In genomic region chr2:30286192-30287026, GRCm38 (mm10) we compare ENCODE assay signal across 7 mouse cellular contexts. TPM values are rescaled to one million over a fixed set of nuclear protein-coding genes. Genes with fewer than 3 reads are reported as not detected.
A peak's percentile ranks its signal among the peaks of the same experiment; 100 is the strongest.
DNase-seq lines count a peak whose midpoint lies in the region; ATAC-seq lines count a peak whose summit lies in the region.

Gene Dolk, minus strand, starts transcription at chr2:30286334.
Gene Nup188, plus strand, starts transcription at chr2:30286397.

- peak within 1 kb of the TSS; percentile 92 for H3K9ac ChIP-seq in intestine, embryonic 16.5 days (ENCODE audit: low read depth, low read length)
- peak within 1 kb of the TSS; percentile 92 for H3K9ac ChIP-seq in midbrain, embryonic 11.5 days (ENCODE audit: low read length)

- no peaks in the 10 kb centered on the region for H3K27me3 ChIP-seq in intestine, embryonic 16.5 days (replicated peaks; ENCODE audit: control insufficient read depth, insufficient read depth, low read length)
- H3K27me3 ChIP-seq in midbrain, embryonic 11.5 days (ENCODE audit: control insufficient read depth, insufficient read depth, low read length) = no peaks in the 10 kb centered on the region

- no peaks in the 10 kb centered on the region for H3K36me3 ChIP-seq in intestine, embryonic 16.5 days (ENCODE audit: control insufficient read depth, insufficient read depth, low read length)
- 0 out of 2 replicates have a peak, but pooled peaks cover 3% of the 10 kb centered on the region for H3K36me3 ChIP-seq in midbrain, embryonic 11.5 days (ENCODE audit: control insufficient read depth, insufficient read depth, low read length)

- peak; percentile 90 for ATAC-seq in intestine, embryonic 16.5 days
- peak; percentile 95 for ATAC-seq in midbrain, embryonic 11.5 days (ENCODE audit: low FRiP score)

- intact Hi-C loops in left cerebral cortex, postnatal 36 days (cut with DNase I) = no loop called here

- peaks cover 18% of the 10 kb centered on the region for H3K4me1 ChIP-seq in intestine, embryonic 16.5 days (ENCODE audit: control insufficient read depth, insufficient read depth, low read length)
- peaks cover 18% of the 10 kb centered on the region for H3K4me1 ChIP-seq in midbrain, embryonic 11.5 days (ENCODE audit: control insufficient read depth, insufficient read depth, low read length)

- DNase-seq in adrenal gland, adult 2 months = peak; percentile 97
- peak; percentile 95 for DNase-seq in embryo, embryonic 11.5 days (ENCODE audit: low read depth, low spot score)
- peak; percentile 99 for DNase-seq in gastrocnemius, postnatal 4 days (ENCODE audit: low spot score in 2 of 2)
- peak; percentile 95 for DNase-seq in left cerebral cortex, postnatal 36 days (ENCODE audit: low spot score in 2 of 2)
- DNase-seq in midbrain, embryonic 11.5 days (ENCODE audit: low spot score, missing footprints) = peak; percentile 100
- DNase-seq in skeletal muscle tissue, adult 2 months (ENCODE audit: low read depth, low spot score) = peak; percentile 89

- no peaks in the 10 kb centered on the region for H3K9me3 ChIP-seq in intestine, embryonic 16.5 days (ENCODE audit: control insufficient read depth, low read length)
- no peaks in the 10 kb centered on the region for H3K9me3 ChIP-seq in midbrain, embryonic 11.5 days (ENCODE audit: control insufficient read depth, low read length)

- peak within 1 kb of the TSS; percentile 74 for H3K27ac ChIP-seq in intestine, embryonic 16.5 days (ENCODE audit: low read length)
- 0 out of 2 replicates have a peak within 1 kb of the TSS, but pooled peaks have one; percentile 32 for H3K27ac ChIP-seq in midbrain, embryonic 11.5 days (ENCODE audit: low read depth, low read length)

- under 1% methylated on average over 68 of the region's 68 CpGs for WGBS in intestine, embryonic 16.5 days
- under 1% methylated on average over 64 of the region's 68 CpGs for WGBS in midbrain, embryonic 11.5 days

- peak within 1 kb of the TSS; percentile 89 for H3K4me2 ChIP-seq in intestine, embryonic 16.5 days (ENCODE audit: low read depth, low read length)
- H3K4me2 ChIP-seq in midbrain, embryonic 11.5 days = peak within 1 kb of the TSS; percentile 91

- H3K4me3 ChIP-seq in intestine, embryonic 16.5 days (ENCODE audit: low read length) = peak within 1 kb of the TSS; percentile 98
- H3K4me3 ChIP-seq in midbrain, embryonic 11.5 days (ENCODE audit: low read depth, low read length) = peak within 1 kb of the TSS; percentile 92

RNA-seq across cellular contexts. Expression of gene Dolk, which starts in this region (rescaled TPM):
- total RNA-seq in adrenal gland, adult 2 months (2021) = 10 to 100 TPM; 39.5 to 61.5 TPM
- 39.0 and 42.2 TPM in 2 replicates for polyA plus RNA-seq in adrenal gland, adult 2 months (2012; rRNA removed)
- total RNA-seq in gastrocnemius, postnatal 4 days (2021) = 10 to 100 TPM; 21.3 to 21.5 TPM
- polyA plus RNA-seq in intestine, embryonic 16.5 days (2015; fragmentation: Nextera tagmentation; extraction: Ambion mirVana) = 38.3 and 41.2 TPM in 2 replicates
- 10 to 100 TPM; 22.3 to 28.8 TPM for total RNA-seq in left cerebral cortex, postnatal 36 days (2021)
- polyA plus RNA-seq in midbrain, embryonic 11.5 days (2014; fragmentation: Nextera tagmentation; extraction: Ambion mirVana) = 23.6 and 25.7 TPM in 2 replicates

RNA-seq across cellular contexts. Expression of gene Nup188, which starts in this region (rescaled TPM):
- total RNA-seq in adrenal gland, adult 2 months (2021) = 10 to 100 TPM; 24.9 to 31.1 TPM
- polyA plus RNA-seq in adrenal gland, adult 2 months (2012; rRNA removed) = 54.4 and 66.6 TPM in 2 replicates
- 10 to 100 TPM; 32.7 to 34.2 TPM for total RNA-seq in gastrocnemius, postnatal 4 days (2021)
- polyA plus RNA-seq in intestine, embryonic 16.5 days (2015; fragmentation: Nextera tagmentation; extraction: Ambion mirVana) = 23.6 and 26.6 TPM in 2 replicates
- 10 to 100 TPM; 17.7 to 26.0 TPM for total RNA-seq in left cerebral cortex, postnatal 36 days (2021)
- 46.0 and 53.7 TPM in 2 replicates for polyA plus RNA-seq in midbrain, embryonic 11.5 days (2014; fragmentation: Nextera tagmentation; extraction: Ambion mirVana)

Comparison
In these comparisons a context has a peak if more than half of its experiments do, and no peak if none do; other contexts are left out.
1. Peak in every context shown above with its lines: DNase-seq, ATAC-seq, H3K4me3 ChIP-seq and H3K27ac ChIP-seq.